Mouse (Mus musculus): Measurements from ENCODE around the gene Gpr18.
"Not testable (repeated sequence)": the region's sequence is repeated elsewhere in the genome, so short reads cannot be mapped to it uniquely, and the experiment has no call there.

The Gpr18 gene

DNA sequence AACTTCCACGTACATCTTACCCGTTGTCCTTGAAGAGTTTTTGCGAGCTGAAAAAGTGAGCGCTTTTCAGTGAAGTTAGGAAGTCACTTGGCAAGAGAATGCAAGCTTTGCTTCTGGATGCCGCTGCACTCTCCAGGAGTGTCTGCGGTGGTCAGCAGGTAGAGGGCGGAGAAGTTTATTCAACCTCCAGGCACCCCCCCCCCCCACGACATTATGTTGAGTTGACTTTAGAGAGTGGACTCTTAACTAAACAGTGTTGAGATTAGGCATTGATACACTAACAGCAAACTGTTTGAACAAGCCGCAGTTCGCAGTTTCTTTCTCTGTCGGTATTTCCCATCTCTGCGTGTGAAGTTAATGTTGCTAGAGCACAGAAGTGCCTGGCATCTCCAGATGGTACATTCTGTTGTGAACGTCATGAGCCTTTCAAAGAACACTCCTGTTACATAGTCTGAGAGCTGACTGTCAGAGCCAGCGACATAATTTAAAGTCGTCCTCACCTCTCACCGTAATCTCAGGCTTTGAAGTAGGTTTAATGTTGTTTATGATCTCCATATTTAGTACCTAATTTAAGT is 36.2 kb downstream of the Gpr18 start:
- DNase-seq = no peak

DNA sequence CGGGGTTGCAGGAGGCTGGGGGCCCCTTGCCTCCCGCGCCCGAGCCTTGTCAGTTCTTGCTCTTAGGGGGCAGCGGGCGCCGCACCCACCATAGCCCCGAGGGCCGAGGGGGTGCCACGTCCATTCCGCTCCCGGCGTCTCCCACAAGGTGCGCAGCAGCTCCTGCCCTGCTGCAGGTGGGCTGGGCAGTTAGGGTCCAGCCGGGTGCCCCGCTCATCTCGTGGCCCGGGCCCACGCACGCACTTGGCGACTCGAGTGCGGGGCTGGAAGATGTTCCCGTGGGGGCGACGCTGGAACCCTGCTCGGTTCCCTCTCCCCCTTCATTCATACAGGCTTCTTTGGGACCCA is 36.7 kb downstream of the Gpr18 start:
- DNase-seq = no peak

DNA sequence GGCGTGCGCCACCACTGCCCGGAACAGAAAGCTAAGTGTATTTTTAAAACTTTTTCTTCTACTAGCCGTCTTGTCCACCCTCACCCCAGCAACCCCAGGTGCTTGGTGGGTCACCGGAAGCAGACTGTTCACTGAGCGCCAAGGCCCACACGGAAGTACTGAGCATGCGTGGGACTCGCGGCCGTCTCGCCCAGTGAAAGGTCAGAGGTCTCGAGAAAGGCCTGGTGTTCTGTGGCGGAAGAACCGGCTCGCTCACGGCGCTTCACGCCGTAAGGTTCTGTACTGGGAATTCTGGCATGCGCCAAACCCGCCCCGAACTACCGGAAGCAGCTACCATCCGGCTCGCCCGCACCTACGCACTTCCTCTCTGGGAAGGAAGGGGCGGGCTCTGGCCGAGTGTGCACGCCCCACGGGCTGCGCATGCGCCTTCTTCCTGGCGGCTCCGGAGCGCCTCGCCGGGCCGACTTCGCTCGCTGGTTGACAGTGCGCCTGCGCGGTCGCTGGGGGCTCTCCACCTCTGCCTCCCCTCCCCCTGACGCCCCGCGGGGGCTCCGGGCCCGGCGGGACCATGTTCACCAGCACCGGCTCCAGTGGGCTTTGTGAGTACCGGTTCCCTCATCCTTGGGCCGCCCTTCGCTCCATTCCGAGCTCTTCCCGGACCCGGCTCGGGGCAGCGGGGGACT is 37.3 kb downstream of the Gpr18 start, which contains the start of gene Ubac2:
Gene Ubac2, plus strand, starts transcription at position 445 of the 683 bp plus-strand sequence.
- DNase-seq = peak; percentile 97 to 98

GRCm38 (mm10) chr14:121877640-121878039 is 37.9 kb downstream of the Gpr18 start:
- DNase-seq = no peak

- DNase-seq = no peak
Observed at GRCm38 (mm10) chr14:121876860-121877259, 38.7 kb downstream of the Gpr18 start.

- not testable (repeated sequence) for DNase-seq
Observed at GRCm38 (mm10) chr14:121876190-121876589, 39.4 kb downstream of the Gpr18 start.

DNA sequence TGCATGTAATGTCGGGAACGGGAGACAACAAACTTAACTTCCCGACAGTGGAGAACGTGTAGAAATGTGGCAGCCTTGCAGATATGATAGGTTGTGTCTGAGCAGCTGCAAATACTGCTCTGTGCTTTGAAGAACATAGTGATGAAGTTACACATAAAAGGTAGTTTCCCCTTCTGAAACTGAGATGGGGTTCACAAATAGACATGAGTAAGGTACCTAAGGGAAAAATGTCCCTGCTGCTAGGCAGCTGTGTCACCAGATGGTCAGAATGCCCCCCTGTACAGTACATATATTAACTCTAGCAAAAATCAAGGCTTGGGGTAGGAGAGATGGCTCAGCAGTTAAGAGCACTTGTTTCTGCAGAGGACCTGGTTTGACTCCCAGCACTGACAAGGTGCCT is 41.9 kb downstream of the Gpr18 start:
- no peak for DNase-seq

DNA sequence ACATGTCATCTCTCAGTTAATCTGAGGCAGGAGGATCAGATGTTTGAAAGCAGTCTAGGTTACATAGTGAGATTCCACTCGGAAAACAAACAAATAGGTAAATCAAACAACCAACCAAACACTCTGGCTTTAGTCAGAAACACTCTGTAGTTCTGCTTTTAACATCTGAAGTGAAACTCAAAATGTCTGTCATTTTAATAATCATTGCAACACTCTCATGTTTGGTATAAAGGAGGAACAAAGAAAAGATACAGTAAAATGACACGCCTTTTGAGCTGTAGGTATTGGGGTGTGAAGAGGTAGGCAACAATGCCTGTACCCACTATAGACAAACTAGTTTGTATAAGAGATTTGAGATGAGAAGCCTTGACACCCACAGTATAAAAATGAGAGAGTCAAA is 42.4 kb downstream of the Gpr18 start:
- DNase-seq = no peak

DNA sequence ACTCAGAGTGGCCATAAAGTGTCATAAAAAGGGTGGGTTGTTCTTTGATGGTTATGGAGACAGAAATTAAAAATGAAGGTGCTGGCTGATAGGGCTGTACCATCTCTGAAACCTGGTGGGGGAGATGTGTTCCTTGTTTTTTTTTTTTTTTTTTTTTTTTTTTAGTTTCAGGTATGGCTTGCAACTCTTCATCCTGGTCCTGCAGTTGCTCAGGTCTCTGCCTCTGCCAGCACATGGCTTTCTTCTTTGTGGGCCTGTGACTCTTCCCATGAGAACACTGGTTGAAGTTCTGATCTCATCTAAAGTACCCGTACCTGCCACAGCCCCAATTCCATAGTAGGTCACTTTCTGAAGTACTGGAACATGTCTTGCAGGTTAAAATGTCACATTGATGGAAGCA is 42.8 kb downstream of the Gpr18 start:
- DNase-seq = no peak

- no peak for DNase-seq
Observed at GRCm38 (mm10) chr14:121869111-121869510, 46.5 kb downstream of the Gpr18 start.

- DNase-seq = no peak
Observed at GRCm38 (mm10) chr14:121866574-121866973, 49.0 kb downstream of the Gpr18 start.

GRCm38 (mm10) chr14:121865162-121865561 is 50.4 kb downstream of the Gpr18 start:
- peak; percentile 45 to 83 for DNase-seq
